In the genomic region with DNA sequence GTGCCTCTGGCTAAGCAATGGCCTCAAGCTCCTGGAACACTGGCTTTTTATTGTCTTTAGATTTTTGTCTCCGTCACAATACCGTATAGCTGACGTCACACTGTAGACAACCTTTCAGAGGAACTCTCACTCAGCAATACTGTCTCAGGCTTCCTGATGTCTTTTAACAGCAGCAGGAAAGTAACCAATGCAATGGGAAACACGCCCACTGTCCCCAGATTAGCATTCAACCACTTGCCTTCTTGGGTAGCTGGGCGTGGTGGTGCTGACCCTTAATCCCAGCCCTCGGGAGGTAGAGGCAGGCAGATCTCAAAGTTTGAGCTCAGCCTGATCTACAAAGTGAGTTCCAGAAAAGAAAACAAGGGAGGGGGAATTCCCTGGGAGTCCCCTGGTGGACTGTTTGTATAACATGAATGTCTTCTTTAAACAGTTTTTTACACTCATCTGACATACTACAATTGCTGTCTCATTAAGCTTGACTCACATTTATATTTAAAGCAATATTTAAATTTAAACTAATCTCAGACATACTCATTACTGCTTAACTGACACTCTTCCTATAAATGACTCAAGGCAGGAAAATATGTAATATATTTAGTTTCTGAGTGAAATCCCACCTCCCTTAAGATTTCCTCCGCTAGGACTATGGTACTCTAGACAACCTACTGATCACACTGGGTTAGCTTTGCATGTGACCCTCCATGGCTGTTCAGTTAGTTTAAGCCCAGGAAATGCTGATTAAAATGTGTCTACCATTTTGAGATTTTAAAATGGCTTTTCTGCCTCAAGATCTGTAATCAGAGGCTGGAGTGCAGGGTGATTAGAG, we compare ENCODE assay signal across 11 mouse cellular contexts. TPM values are rescaled to one million over a fixed set of nuclear protein-coding genes. Genes with fewer than 3 reads are reported as not detected.
A peak's percentile ranks its signal among the peaks of the same experiment; 100 is the strongest.
DNase-seq lines count a peak whose midpoint lies in the region; ATAC-seq and TF ChIP-seq lines count a peak whose summit lies in the region.
"Had no signal": no experiment of that assay in that cellular context is flagged by ENCODE, and none has a peak within 500 bp of the region (broad histone marks: within the 10 kb centered on the region; RNA-seq: fewer than 3 reads in every experiment).

No protein-coding gene starts in this region.

- H3K4me3 ChIP-seq in heart, adult 2 months, result no peak overlapping the region
- no peak overlapping the region for H3K4me3 ChIP-seq in hindbrain, embryonic 15.5 days
- H3K4me3 ChIP-seq in midbrain, embryonic 12.5 days, result no peak overlapping the region
- no peak overlapping the region for H3K4me3 ChIP-seq in cerebellum, adult 2 months (replicated peaks; ENCODE audit: insufficient read depth, low read depth, low read length)
- H3K4me3 ChIP-seq: limb, embryonic 15.5 days had no signal

- H3K27ac ChIP-seq in heart, adult 2 months, result peak overlapping the region; percentile 3; the same call in 1 of the 2 replicates
- H3K27ac ChIP-seq in hindbrain, embryonic 15.5 days (replicated peaks), result peak overlapping the region; percentile 75
- H3K27ac ChIP-seq in midbrain, embryonic 12.5 days (replicated peaks), result peak overlapping the region; percentile 72
- no peak overlapping the region; the same call in 1 of the 2 replicates for H3K27ac ChIP-seq in cerebellum, adult 2 months (ENCODE audit: insufficient read depth, low read length)
- H3K27ac ChIP-seq: limb, embryonic 15.5 days had no signal

- H3K4me2 ChIP-seq in hindbrain, embryonic 15.5 days, result 0 out of 2 replicates have a peak overlapping the region, but pooled peaks have one; percentile 13
- 0 out of 2 replicates have a peak overlapping the region, but pooled peaks have one; percentile 6 for H3K4me2 ChIP-seq in midbrain, embryonic 12.5 days (replicated peaks)
- H3K4me2 ChIP-seq: limb, embryonic 15.5 days had no signal

- 0 out of 2 replicates have a peak, but pooled peaks have one; percentile 10 for ATAC-seq in hindbrain, embryonic 15.5 days (ENCODE audit: low FRiP score, low read depth)
- peak; percentile 41; the same call in 1 of the 2 replicates for ATAC-seq in midbrain, embryonic 12.5 days (ENCODE audit: low FRiP score, low read depth)

- no peaks in the 10 kb centered on the region for H3K27me3 ChIP-seq in heart, adult 2 months (ENCODE audit: control insufficient read depth, insufficient read depth, low read length)
- no peaks in the 10 kb centered on the region for H3K27me3 ChIP-seq in hindbrain, embryonic 15.5 days
- no peaks in the 10 kb centered on the region for H3K27me3 ChIP-seq in midbrain, embryonic 12.5 days
- H3K27me3 ChIP-seq in cerebellum, adult 2 months (ENCODE audit: control insufficient read depth, insufficient read depth, low read length), result no peaks in the 10 kb centered on the region
- H3K27me3 ChIP-seq: limb, embryonic 15.5 days had no signal

- H3K9ac ChIP-seq in heart, adult 2 months (ENCODE audit: low read depth, low read length), result no peak overlapping the region
- no peak overlapping the region for H3K9ac ChIP-seq in hindbrain, embryonic 15.5 days
- H3K9ac ChIP-seq in midbrain, embryonic 12.5 days (replicated peaks), result no peak overlapping the region
- H3K9ac ChIP-seq: limb, embryonic 15.5 days had no signal

- no peak for TF ChIP-seq EP300 in heart, adult 2 months (IDR thresholded peaks at IDR 0.05; ENCODE audit: insufficient read depth, low read depth, low read length)

- TF ChIP-seq POLR2A in heart, adult 2 months (IDR thresholded peaks at IDR 0.05; ENCODE audit: insufficient read depth, low read depth, low read length), result no peak
- TF ChIP-seq POLR2A in cerebellum, adult 2 months (IDR thresholded peaks at IDR 0.05; ENCODE audit: borderline replicate concordance, insufficient read depth, low read length), result no peak

- no peak for DNase-seq in heart, adult 2 months
- no peak for DNase-seq in heart, postnatal 14 days
- peak; percentile 77 for DNase-seq in R1 (ENCODE audit: low read depth, low spot score)
- DNase-seq in cerebellum, adult 2 months, result no peak
- DNase-seq in layer of hippocampus, postnatal 36 days, result no peak
- DNase-seq in left cerebral cortex, adult 8-10 months (ENCODE audit: low spot score in 2 of 2), result no peak
- DNase-seq: adrenal gland, postnatal 25 days; B cell, adult 2 months had no signal

- peaks cover 1% of the 10 kb centered on the region; the same call in 1 of the 2 replicates for H3K4me1 ChIP-seq in heart, adult 2 months (ENCODE audit: control insufficient read depth, insufficient read depth, low read length)
- H3K4me1 ChIP-seq in hindbrain, embryonic 15.5 days (replicated peaks), result peaks cover 18% of the 10 kb centered on the region
- H3K4me1 ChIP-seq in midbrain, embryonic 12.5 days, result peaks cover 22% of the 10 kb centered on the region
- H3K4me1 ChIP-seq in cerebellum, adult 2 months (ENCODE audit: control insufficient read depth, insufficient read depth, low read length), result no peaks in the 10 kb centered on the region; the same call in 1 of the 2 replicates

- 53% methylated on average over 7 of the region's 7 CpGs for WGBS in heart, adult 2 months
- WGBS in hindbrain, embryonic 15.5 days, result 44% methylated on average over 7 of the region's 7 CpGs
- WGBS in midbrain, embryonic 12.5 days, result 46% methylated on average over 7 of the region's 7 CpGs
- 78% methylated on average over 7 of the region's 7 CpGs for WGBS in cerebellum, adult 2 months

- H3K9me3 ChIP-seq in hindbrain, embryonic 15.5 days, result no peaks in the 10 kb centered on the region
- no peaks in the 10 kb centered on the region for H3K9me3 ChIP-seq in midbrain, embryonic 12.5 days
- H3K9me3 ChIP-seq: limb, embryonic 15.5 days had no signal

- intact Hi-C loops in heart, adult 2 months (cut with DNase I), result no loop called here
- intact Hi-C loops in heart, postnatal 14 days (cut with DNase I), result no loop called here

- no peaks in the 10 kb centered on the region for H3K36me3 ChIP-seq in heart, adult 2 months (ENCODE audit: control insufficient read depth, insufficient read depth, low read length)
- peaks cover 17% of the 10 kb centered on the region for H3K36me3 ChIP-seq in hindbrain, embryonic 15.5 days
- peaks cover 38% of the 10 kb centered on the region for H3K36me3 ChIP-seq in midbrain, embryonic 12.5 days

- 0 out of 2 replicates have a peak, but pooled peaks have one; percentile 9 for TF ChIP-seq CTCF in heart, adult 2 months (IDR thresholded peaks at IDR 0.05)
- no peak for TF ChIP-seq CTCF in cerebellum, adult 2 months (IDR thresholded peaks at IDR 0.05; ENCODE audit: borderline replicate concordance, insufficient read depth, low read depth, low read length)

- no peaks in the 10 kb centered on the region for H3K79me2 ChIP-seq in heart, adult 2 months (replicated peaks; ENCODE audit: control insufficient read depth, insufficient read depth, low read length)

RNA-seq across cellular contexts. Expression of a gene that starts 24.6 kb away (rescaled TPM):
- 10 to 100 TPM; 15.1 to 19.7 TPM for total RNA-seq in heart, adult 2 months (2021)
- polyA plus RNA-seq in heart, adult 2 months (2012; rRNA removed), result 18.3 and 25.6 TPM in 2 replicates
- total RNA-seq in heart, postnatal 14 days (2021), result 10 to 100 TPM; 33.3 to 34.1 TPM
- polyA plus RNA-seq in hindbrain, embryonic 15.5 days (2015; fragmentation: Nextera tagmentation; extraction: Ambion mirVana), result 156 TPM in 2 replicates
- 133 and 139 TPM in 2 replicates for polyA plus RNA-seq in midbrain, embryonic 12.5 days (2016; fragmentation: Nextera tagmentation; extraction: Ambion mirVana)
- 54.5 and 57.0 TPM in 2 replicates for polyA plus RNA-seq in cerebellum, adult 2 months (2012; rRNA removed)
- total RNA-seq in layer of hippocampus, postnatal 36 days (2021), result 10 to 100 TPM; 35.7 to 39.6 TPM
- total RNA-seq in left cerebral cortex, adult 8-10 months (2022), result 10 to 100 TPM; 25.9 to 34.9 (median 28.8) TPM
